Mouse (Mus musculus) T-helper 2 cell (primary cell): ENCODE data around the gene Hs2st1.

Source experiments
- in situ Hi-C: fragments of 300-600 bp; cut with MboI, MseI; formaldehyde crosslinking; loops from one replicate; pipeline ENCODE4 v1.15.1; 2025; ENCODE audit warnings: high pct_unique_total_duplicates

The Hs2st1 gene

DNA sequence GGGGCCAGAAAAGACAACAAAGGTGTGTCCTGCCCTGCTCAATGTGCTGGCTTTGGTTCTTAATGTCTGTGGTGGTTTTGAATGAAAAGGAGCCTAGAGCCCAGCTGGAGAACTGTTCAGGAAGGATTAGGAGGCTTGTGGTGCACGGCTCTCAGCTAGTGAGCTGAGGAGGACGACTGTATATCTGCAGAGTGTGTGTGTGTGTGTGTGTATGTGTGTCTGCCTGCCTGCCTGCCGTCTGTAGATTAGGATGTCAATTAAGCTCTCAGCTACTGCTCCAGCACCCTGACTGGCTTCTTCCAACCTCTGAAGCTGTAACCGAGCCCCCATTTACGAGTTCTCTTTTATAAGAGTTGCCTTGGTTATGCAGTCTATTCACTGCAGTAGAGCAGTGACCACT is 62.1 kb downstream of the Hs2st1 start:
- in situ Hi-C loops: no loop called here

- in situ Hi-C loops: no loop called here
Measured at GRCm38 (mm10) chr3:144506213-144506612, 63.8 kb downstream of the Hs2st1 start.

DNA sequence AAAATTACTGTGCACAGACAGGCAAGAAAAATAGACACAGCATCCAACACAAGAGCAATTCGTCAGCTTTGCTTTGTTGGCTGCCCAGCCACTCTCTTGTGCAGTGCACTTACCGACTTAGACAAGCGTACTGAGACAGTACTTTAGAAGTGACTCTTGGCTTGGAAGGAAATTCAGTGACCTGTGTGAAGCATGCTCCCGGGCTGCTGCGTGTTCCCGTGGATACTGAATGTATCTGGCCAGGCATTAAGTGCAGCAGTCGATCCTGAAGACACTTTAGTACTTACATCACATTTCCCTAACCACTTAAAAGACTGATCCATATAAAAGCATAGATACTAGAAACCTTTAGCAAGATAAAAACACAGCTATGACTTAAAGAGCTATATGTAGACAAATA is 68.1 kb downstream of the Hs2st1 start:
- in situ Hi-C loops: no loop called here

- in situ Hi-C loops: no loop called here
Measured at GRCm38 (mm10) chr3:144496762-144497161, 73.2 kb downstream of the Hs2st1 start.

DNA sequence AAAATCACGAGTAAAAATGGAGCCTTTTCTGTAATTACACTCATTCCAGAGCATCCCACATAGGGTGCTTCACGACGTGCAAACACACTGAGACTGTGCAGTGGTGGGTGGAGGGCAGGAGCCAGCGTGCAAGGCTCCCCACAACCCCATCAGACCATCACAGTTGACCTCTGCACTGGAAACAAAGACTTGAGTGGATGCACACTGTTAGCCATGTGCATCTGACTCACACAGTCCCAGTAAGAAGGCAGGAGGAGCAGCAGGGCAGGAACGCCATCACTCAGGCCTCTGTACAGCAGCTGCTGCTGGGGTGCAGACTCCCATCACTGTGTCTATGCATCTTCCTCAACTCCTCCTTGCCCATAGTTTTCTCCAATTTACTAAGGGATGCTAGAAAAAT is 75.1 kb downstream of the Hs2st1 start:
- in situ Hi-C loops: no loop called here

GRCm38 (mm10) chr3:144488787-144489186 is 81.2 kb downstream of the Hs2st1 start:
- in situ Hi-C loops: no loop called here

DNA sequence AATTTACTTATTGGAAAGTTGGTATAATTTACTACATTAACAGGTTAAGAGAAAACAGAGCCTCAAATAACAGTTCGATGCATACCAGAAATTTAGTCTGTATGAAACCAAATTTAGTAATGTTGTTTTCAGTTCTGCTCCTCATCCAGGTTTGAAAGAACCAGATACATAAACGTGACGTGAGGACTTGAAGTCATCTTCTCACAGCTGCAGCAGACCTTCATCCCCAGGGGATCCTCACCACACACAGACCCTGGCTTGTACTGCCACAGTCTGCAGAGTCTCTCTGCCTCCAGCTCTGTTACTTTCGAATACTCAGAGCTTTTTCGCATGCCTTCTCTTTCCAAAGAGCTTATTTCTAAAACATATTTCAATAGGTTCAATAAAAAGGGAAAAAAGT is 89.4 kb downstream of the Hs2st1 start:
- in situ Hi-C loops: no loop called here

DNA sequence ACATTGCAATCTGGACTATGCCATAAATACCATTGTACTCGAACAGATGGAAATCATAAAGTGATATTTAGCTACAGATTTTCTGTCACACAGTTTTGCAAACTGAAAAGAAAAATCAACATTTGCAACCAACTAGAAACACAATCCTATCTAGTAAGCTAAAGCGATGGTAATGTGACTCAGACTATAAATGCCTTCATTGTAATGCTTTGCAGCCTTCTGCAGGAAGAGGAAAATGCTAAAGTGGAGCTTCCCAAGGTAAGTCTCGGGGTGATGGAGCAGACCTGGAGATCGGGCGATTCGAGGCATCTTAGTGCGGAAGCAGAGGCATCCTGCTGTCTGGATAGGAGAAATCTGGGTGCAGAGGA is 91.6 kb downstream of the Hs2st1 start:
- in situ Hi-C loops: no loop called here

GRCm38 (mm10) chr3:144477707-144478426 is 92.1 kb downstream of the Hs2st1 start:
- in situ Hi-C loops: no loop called here

DNA sequence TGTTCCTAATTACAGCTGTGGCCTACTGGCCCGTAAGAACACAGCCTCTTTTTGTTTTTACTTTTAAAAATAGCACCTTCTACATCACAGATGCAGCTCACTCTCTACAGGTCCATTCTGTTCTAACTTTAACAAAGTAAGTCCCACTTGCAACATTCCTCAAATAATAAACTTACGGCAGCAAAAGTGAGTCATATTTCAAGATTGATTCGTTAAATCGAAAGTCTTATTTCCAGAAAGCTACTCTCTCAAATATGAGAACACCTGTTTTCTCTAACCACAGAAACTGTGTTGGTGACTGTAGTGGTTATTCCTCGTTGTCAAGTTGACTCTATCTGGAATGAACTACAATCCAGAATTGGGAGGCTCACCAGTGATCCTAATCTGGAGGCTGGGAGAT is 94.1 kb downstream of the Hs2st1 start:
- in situ Hi-C loops: no loop called here

DNA sequence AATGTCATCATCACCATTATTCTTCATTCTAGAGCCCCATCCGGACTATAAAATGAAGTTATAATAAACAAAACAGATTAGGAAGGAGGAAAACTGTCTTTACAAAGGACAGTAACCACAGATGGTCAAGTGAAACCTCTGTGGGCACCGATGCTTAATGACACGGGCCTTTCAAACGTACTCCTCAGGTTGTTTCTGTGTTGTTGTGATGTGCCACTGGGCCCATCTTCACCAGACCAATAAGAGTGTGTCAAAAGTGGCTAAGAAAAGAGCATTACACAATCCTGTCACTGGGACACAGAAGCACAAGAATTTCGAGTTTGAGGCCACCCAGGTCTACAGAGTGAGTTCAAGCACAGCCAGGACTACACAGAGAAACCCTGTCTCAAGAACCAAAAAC is 95.3 kb downstream of the Hs2st1 start:
- in situ Hi-C loops: loop anchor here (25.0 kb wide), 1 partner anchor 238 kb away; the partner anchor contains the start of gene Sh3glb1

DNA sequence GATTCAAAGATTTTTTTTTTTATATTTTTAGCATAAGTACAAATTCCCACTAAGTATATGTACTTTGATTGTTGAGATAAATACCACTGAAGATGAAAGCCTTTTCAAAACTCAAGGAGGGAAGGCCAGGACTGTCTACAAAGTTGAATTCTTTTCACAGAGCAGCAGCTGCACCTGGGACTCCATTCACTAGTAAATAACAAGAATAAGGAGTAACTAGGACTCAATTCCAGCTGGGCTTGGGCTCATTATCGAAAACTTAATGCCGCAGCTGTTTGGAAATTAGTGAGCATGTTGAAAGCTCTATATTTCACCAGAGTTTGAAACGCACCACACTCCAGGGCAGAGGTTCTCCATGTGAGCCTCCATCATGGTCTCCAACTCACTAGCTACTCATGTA is 98.0 kb downstream of the Hs2st1 start:
- in situ Hi-C loops: loop anchor here (25.0 kb wide), 1 partner anchor 240 kb away; the partner anchor contains the start of gene Sh3glb1

DNA sequence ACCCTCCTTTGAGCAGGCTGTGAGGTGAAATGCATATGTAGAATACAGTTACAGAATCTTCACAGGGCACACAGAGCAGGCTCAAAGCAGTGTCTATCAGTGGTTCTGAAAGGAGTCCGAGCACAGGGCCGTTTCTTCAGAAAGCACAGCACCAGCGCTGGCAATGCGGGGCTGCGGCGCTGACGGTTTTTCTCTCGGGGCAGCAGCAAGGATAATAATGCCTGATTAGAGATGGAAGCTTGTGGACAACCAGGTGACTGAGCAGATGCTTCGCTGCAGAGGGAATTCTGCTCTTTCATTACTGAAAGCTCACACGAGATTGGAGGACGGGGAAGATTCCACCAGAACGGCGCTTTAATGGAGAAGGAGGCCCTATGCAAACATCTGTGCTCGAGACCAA is 99.1 kb downstream of the Hs2st1 start:
- in situ Hi-C loops: loop anchor here (25.0 kb wide), 1 partner anchor 241 kb away; the partner anchor contains the start of gene Sh3glb1

DNA sequence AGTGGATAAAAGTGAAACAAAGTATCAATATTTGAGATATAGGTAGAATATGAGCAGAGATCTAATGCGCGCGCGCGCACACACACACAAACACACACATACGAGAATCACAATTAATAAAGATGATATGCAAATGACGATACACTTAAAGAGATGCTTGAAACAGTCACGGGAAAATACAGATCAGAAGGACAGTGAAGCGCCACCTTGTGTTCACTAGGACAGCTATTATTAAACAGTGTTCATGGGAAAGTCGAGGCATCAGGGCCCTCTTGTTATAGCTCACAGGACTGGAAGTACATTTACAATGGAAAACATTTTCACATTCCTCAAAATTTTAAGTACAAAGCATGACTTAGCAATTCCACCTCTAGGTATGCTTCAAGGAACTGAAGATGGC is 102.5 kb downstream of the Hs2st1 start:
- in situ Hi-C loops: loop anchor here (25.0 kb wide), 1 partner anchor 245 kb away; the partner anchor contains the start of gene Sh3glb1

DNA sequence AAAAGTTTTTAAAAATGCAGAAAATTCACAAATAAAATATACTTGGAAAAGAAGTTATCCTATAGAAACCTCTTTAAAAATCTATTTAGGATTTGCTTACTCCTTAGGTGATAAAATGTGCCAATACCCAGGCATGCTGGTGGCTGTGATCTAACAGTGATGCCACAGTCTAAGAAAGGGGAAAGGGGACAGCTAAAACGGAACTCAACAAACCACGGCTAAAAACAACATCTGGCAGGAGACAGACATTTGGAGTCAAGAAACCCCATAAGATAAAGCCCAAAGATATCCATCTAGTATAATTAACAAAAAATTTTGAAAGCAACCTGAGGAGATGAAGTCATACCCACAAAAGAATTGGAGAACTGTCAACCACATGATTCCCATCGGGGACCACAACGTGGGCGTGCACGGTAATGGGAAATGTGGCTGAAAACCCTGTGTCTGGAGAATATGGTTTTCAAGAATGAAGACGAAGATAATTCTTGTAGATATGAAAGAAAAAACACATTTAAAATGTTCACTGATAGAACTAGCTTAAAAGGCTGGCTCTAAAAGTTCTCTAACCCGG is 103.8 kb downstream of the Hs2st1 start:
- in situ Hi-C loops: loop anchor here (25.0 kb wide), 1 partner anchor 246 kb away; the partner anchor contains the start of gene Sh3glb1

- in situ Hi-C loops: loop anchor here (25.0 kb wide), 1 partner anchor 250 kb away; the partner anchor contains the start of gene Sh3glb1
Measured at GRCm38 (mm10) chr3:144462679-144463078, 107.3 kb downstream of the Hs2st1 start.

GRCm38 (mm10) chr3:144460183-144460788 is 109.7 kb downstream of the Hs2st1 start:
- in situ Hi-C loops: loop anchor here (25.0 kb wide), 1 partner anchor 252 kb away; the partner anchor contains the start of gene Sh3glb1

GRCm38 (mm10) chr3:144459285-144459697 is 110.7 kb downstream of the Hs2st1 start:
- in situ Hi-C loops: loop anchor here (25.0 kb wide), 1 partner anchor 253 kb away; the partner anchor contains the start of gene Sh3glb1

- in situ Hi-C loops: loop anchor here (5.0 to 25.0 kb wide), 2 partner anchors 163 to 258 kb away; partner anchors contain the start of gene Sh3glb1
Measured at GRCm38 (mm10) chr3:144453701-144454430, 116.1 kb downstream of the Hs2st1 start.

- in situ Hi-C loops: no loop called here
Measured at GRCm38 (mm10) chr3:144448977-144449376, 121.0 kb downstream of the Hs2st1 start.

DNA sequence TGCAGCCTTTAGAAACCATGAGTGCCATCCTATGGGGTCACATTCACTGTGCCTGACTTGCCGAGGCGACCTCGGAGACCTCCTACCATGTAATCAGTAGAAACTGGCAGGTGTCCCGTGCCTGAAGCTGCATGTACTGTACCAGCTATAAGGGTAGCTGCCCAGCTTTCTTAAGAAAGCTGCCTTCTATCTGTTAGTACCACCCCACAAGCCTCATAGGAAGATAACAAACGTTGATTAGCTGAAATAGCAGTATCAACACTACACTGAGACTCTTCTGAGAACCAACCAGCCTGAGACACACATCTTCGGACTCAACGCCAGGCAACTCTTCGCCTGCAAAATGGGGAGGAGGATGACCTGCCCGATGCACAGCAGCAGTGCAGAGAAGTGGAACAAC is 122.1 kb downstream of the Hs2st1 start:
- in situ Hi-C loops: no loop called here
